Mouse (Mus musculus): ENCODE data around the gene Metap1d.

Gene Metap1d

GRCm38 (mm10) chr2:71453161-71453916 is at the start of gene Metap1d:
Gene Metap1d (plus strand): TSS chr2:71453276.
- peak; percentile 96 for DNase-seq

- DNase-seq: no peak
Observed at GRCm38 (mm10) chr2:71405613-71406012, 47.5 kb upstream of the Metap1d start.

GRCm38 (mm10) chr2:71418760-71419280 is 34.3 kb upstream of the Metap1d start:
- DNase-seq: no peak

GRCm38 (mm10) chr2:71419408-71419807 is 33.7 kb upstream of the Metap1d start:
- DNase-seq: no peak

DNA sequence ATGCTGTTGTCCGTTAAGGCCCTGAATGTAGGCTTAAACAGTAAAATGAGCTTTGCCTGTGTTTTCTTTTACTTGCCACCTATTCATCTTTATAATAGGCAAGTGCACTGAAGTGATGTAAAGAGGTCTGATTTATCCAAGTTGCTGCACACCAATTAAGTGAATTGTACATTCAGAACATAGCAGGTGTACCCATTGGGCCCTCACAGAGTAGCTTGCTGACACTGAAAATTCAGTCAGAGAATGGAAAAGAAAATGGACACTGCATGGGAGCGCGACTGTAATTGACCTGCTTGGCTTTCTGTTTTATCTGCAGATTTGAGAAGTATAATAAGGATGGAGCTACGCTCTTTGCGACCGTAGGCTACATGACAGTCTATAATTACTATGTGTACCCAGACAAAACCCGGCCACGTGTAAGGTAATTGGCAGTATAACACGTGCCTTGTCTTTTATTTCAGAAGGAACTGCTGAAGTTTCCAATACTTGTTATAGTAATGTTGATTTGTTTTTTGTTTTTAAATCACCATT is 32.1 kb upstream of the Metap1d start:
- DNase-seq: no peak

- DNase-seq: no peak
Observed at GRCm38 (mm10) chr2:71424545-71424944, 28.5 kb upstream of the Metap1d start.

GRCm38 (mm10) chr2:71435440-71435839 is 17.6 kb upstream of the Metap1d start:
- no peak for DNase-seq

- DNase-seq: no peak
Observed at GRCm38 (mm10) chr2:71443376-71443775, 9.7 kb upstream of the Metap1d start.

DNA sequence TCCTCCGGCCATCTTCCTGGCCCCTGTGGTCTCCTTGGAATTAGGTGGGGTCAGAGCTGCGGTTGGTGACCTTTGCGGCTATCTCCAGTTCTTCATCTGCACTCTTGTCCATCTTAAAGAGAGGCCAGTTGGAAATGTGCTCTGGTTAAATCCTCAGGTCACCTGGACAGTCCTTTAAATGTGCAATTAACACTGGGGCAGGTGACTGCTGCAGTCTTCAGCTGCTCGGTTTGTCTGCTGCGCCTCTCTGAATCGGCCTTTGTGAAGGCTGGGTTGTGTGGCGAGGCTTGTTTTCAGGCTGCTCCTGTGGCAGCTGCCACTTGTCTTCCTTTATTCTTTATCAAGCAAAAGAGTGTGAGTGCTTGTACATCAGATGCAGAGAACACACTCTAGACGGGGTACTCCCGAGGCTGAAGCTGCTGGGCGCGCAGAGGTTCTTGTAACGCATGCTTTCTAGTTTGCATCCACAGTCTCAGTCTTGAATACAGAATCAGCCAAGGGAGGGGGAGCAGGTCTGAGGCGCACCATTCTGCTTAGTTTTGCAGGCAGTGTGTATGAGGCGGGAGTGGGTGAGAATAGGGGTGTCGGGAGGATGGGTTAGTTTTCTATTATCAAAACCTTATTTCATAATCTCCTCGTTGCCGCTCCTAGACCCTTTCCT is 7.4 kb upstream of the Metap1d start:
- no peak for DNase-seq

DNA sequence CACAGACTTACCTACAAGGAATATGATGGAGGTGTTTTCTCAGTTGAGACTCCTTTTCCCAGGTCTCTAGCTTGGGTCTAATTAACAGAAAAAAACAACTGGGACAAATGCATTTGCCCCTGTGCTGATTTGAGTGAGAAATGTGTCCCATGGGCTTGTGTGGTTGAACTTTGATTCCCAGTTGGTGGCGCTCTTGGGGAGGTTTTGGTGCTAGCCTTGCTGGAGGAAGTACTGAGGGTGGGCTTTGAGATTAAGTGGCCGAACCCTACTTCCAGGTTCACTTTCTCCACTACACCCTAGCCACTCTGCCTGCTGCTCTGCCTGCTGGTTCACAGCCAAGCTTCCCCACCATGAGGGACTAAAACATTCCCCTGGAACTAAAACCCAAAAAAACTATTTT is 3.5 kb upstream of the Metap1d start:
- no peak for DNase-seq

DNA sequence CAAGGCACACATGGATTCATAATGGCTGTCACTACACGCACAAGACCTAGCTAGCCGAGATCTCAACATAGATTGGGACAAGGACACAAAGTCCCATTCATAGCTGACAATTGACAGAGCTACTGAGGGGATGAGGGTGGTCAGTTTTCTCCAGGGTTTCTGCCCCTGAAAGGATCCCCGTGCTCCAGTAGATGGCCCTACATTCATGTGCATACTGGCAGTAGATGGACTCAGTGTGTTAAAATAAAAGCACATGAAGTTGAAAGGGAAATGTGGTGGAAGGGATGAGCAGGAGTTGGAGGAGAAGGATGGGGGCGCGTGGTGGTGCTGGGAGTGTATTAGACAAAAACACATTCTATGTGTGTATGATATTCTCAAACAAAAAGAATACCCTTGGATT is 1.3 kb upstream of the Metap1d start:
- no peak for DNase-seq

GRCm38 (mm10) chr2:71453917-71454260 is 813 bp downstream of the Metap1d start:
- no peak for DNase-seq

GRCm38 (mm10) chr2:71458624-71459023 is 5.5 kb downstream of the Metap1d start:
- no peak for DNase-seq

DNA sequence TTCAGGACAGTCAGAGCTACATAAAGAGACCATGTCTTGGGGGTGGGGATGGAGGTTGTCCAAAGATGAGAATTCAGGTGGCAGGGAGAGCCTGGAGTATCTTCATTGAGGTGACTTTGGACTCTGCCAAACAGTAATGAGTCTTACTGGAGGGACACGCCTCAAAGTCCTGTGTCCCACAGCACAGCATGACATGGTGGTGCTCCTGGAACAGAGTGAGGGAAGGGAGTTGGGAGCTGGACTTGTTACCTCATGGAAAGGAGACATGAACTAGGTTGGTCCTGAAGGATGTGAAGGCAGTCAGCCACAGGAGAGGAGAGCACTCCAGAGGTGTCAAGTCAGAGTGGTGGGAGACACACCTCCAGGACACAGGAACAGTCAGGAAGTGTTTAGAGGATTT is 6.6 kb downstream of the Metap1d start:
- DNase-seq: no peak

- no peak for DNase-seq
Observed at GRCm38 (mm10) chr2:71461139-71461538, 8.1 kb downstream of the Metap1d start.

DNA sequence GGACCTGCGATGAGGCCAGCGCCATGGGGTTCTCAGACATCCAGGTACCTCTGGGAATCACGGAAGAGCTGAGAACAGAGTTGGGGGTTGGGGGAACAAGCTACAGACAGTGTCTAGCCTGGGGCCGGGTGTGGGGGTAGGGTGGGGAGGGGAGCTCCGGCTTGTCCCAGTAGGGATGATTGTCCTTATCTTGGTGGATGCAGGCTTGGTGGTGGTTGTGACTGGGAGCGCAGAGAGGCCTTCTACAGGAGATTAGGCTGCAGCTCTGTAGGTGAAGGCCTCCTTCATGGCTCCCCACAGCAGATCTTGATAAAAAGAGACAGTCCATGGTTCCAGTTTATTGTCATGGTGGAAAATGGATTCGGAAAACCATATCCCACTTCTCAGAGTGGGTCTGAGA is 8.5 kb downstream of the Metap1d start:
- DNase-seq: no peak

DNA sequence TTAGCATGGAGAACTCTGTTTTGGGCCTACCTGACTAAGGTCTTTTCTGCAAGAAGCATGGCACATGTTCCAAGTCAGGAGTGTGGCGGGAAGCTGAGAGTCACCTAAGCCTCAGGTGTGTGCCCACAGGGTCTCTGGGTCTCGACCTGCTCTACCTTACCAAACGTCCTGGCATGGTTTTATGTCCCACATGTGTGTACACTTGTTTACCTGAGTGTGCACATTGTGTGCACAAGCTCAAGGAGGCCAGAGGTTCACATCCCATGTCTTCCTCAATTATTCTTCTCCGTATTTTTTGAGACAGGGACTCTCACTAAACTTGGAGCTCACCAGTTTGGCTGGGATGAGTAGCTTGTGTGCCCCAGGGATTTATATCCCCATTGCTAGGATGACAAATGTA is 9.0 kb downstream of the Metap1d start:
- no peak for DNase-seq

- DNase-seq: no peak
Observed at GRCm38 (mm10) chr2:71462553-71462952, 9.5 kb downstream of the Metap1d start.

DNA sequence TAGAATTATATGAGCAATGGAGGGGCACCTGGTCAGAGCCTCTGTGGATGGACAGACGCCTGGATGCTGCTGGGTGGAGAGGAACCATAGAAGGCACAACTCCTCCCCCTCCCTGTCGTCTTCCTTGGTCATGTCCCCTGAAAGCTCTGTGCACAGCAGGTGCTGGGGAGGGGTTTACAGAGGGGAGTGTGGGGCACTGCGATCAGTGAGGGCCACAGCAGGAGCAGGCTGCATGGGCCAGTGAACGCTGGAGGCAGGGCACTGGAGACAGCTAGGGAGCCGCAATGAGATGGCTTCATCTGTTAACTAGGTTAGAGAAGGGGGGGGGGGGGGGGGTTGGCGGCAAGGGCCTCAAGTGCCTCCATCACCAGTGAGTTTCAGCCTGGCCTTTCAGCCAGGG is 13.0 kb downstream of the Metap1d start:
- no peak for DNase-seq

GRCm38 (mm10) chr2:71466861-71467450 is 13.9 kb downstream of the Metap1d start:
- peak; percentile 32 for DNase-seq

DNA sequence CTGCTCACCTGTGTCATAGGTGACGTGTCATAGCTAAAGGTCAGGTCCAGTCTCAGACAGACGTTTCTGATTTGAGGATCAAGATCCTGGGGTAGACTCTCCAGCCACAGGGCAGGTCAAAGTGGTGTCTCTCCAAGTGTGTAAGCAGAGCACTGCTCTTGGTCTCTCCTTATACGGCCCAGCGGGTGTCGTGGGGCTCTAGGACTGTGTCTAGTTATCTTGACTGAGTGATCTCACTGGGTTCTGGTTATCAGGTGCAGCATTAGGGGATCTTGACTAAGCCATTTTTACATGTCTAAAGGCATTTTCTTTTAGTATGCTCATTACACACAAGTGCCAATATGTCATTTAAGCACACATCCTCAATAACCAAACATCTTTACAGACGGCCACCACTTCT is 18.0 kb downstream of the Metap1d start:
- DNase-seq: no peak

GRCm38 (mm10) chr2:71473830-71474229 is 20.8 kb downstream of the Metap1d start:
- no peak for DNase-seq

GRCm38 (mm10) chr2:71474345-71474744 is 21.3 kb downstream of the Metap1d start:
- DNase-seq: peak; percentile 8

- DNase-seq: no peak
Observed at GRCm38 (mm10) chr2:71475311-71475710, 22.2 kb downstream of the Metap1d start.
